Mouse (Mus musculus) heart, adult 2 months (tissue): ENCODE results near the gene Depp1.

Experiments
- CTCF ChIP-seq: fragments of 200-600 bp; IDR thresholded peaks from 2 replicates; pipeline ENCODE4 v1.8.1; 2022; ENCODE audit warnings: antibody characterized with exemption, mild to moderate bottlenecking, moderate library complexity
- EP300 ChIP-seq: fragments of 200-500 bp; IDR thresholded peaks from 2 replicates; pipeline ENCODE4 v1.6.1; 2011; ENCODE audit warnings: low read depth, low read length, control low read depth; ENCODE audit not compliant: insufficient read depth

DNA sequence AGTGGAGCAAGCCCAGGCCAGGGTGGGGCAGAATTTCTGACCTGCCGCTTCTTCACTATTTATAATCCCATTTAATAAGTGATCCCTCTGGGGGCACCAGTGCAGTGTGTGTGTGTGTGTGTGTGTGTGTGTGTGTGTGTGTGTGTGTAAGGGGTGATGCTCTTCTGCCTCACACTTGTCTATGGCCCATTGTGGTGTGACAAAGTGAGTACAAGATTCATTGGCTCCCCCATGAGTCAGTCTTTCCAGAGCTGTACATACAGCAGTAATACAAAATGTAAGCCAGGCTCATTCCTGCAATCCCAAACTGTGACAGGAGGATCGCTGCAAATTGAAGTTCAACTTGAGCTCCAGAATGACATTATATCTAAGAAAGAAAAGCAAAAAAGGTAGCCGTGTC lies 14.4 kb downstream of the Depp1 start:
- TF ChIP-seq CTCF (no peak), EP300 (no peak)
